Mouse (Mus musculus) spleen, adult 2 months (tissue): ENCODE measurements around the gene Marf1. TPM values are rescaled to one million over a fixed set of nuclear protein-coding genes. Genes with fewer than 3 reads are reported as not detected.
"Not testable (repeated sequence)": the region's sequence is repeated elsewhere in the genome, so short reads cannot be mapped to it uniquely, and the experiment has no call there.

ENCODE experiments used
- DNase-seq, 2 experiments: peaks; one replicate each; pipeline versions ENCODE4 v3.0.0 to v3.0.0-alpha.2; 2012 to 2021; ENCODE audit warnings: low spot score in 2 of 2, low read depth in 1 of 2
- H3K27ac ChIP-seq: fragments of 200-500 bp; 2 replicates; pipeline ENCODE4 v1.5.1; 2012; ENCODE audit warnings: low read length, inconsistent platforms; ENCODE audit not compliant: insufficient read depth
- H3K27me3 ChIP-seq: fragments of 200-500 bp; 2 replicates; pipeline ENCODE4 v1.6.1; 2012; ENCODE audit warnings: mild to moderate bottlenecking, moderate library complexity, low read length, inconsistent platforms; ENCODE audit not compliant: control insufficient read depth, insufficient read depth
- H3K36me3 ChIP-seq: fragments of 200-500 bp; 2 replicates; pipeline ENCODE4 v1.6.1; 2012; ENCODE audit warnings: mild to moderate bottlenecking, low read length, inconsistent platforms; ENCODE audit not compliant: control insufficient read depth, insufficient read depth
- H3K4me1 ChIP-seq: fragments of 200-500 bp; 2 replicates; pipeline ENCODE4 v1.6.1; 2011; ENCODE audit warnings: inconsistent platforms; ENCODE audit not compliant: control insufficient read depth, insufficient read depth, insufficient read length
- H3K4me3 ChIP-seq: fragments of 200-500 bp; 2 replicates; pipeline ENCODE4 v1.5.1; 2011; ENCODE audit warnings: mild to moderate bottlenecking, inconsistent platforms; ENCODE audit not compliant: insufficient read depth, insufficient read length; ENCODE audit errors: extremely low read depth
- CTCF ChIP-seq: fragments of 200-500 bp; IDR thresholded peaks from 2 replicates; pipeline ENCODE4 v1.5.1; 2011; ENCODE audit warnings: mild to moderate bottlenecking, inconsistent platforms; ENCODE audit not compliant: insufficient read depth, insufficient read length, insufficient replicate concordance; ENCODE audit errors: extremely low read depth
- POLR2A ChIP-seq: fragments of 200-500 bp; IDR thresholded peaks from 2 replicates; pipeline ENCODE4 v1.6.1; 2011; ENCODE audit warnings: low read depth, low read length, inconsistent platforms
- WGBS: fragments of 180-500 bp; shearing (Covaris S2); methylation state at CpG from one replicate; pipeline ENCODE4 v1.1.7; 2018; 5-methylcytosine and 5-hydroxymethylcytosine counted together
- polyA plus RNA-seq: library from polyadenylated mRNA; depleted of rRNA; stranded (reverse); fragments of >200 nt; gene quantifications from 2 replicates; pipeline ENCODE4 v1.2.3, GENCODE M21; 2012; rRNA removed

Gene Marf1
- polyA plus RNA-seq, 1 experiment, result 11.5 TPM

GRCm38 (mm10) chr16:14070471-14071169, 92.5 kb downstream of the Marf1 start:
- H3K36me3 ChIP-seq, result no peaks in the 10 kb centered on the region
- TF ChIP-seq CTCF (no peak), POLR2A (no peak)
- no peaks in the 10 kb centered on the region for H3K27me3 ChIP-seq
- no peak for DNase-seq
- 87% methylated on average over 5 of the region's 5 CpGs for WGBS
- H3K4me3 ChIP-seq, result no peak overlapping the region
- no peaks in the 10 kb centered on the region for H3K4me1 ChIP-seq
- H3K27ac ChIP-seq, result no peak overlapping the region

- not testable (repeated sequence) for DNase-seq, H3K27me3 ChIP-seq, H3K4me3 ChIP-seq, H3K36me3 ChIP-seq, H3K4me1 ChIP-seq, H3K27ac ChIP-seq
- 80% methylated on average over 2 of the region's 2 CpGs for WGBS
Measured at GRCm38 (mm10) chr16:14068701-14069100, 94.5 kb downstream of the Marf1 start.

- H3K4me1 ChIP-seq, DNase-seq, H3K27ac ChIP-seq, H3K36me3 ChIP-seq, H3K4me3 ChIP-seq, H3K27me3 ChIP-seq: not testable (repeated sequence)
- 98% methylated on average over 4 of the region's 4 CpGs for WGBS
Measured at GRCm38 (mm10) chr16:14066571-14066970, 96.6 kb downstream of the Marf1 start.

- no peaks in the 10 kb centered on the region for H3K36me3 ChIP-seq
- H3K4me1 ChIP-seq, result no peaks in the 10 kb centered on the region
- no peak for TF ChIP-seq POLR2A
- no peak for TF ChIP-seq CTCF
- 74% methylated on average over 5 of the region's 5 CpGs for WGBS
- no peak for DNase-seq
- H3K4me3 ChIP-seq, result no peak overlapping the region
- no peaks in the 10 kb centered on the region for H3K27me3 ChIP-seq
- no peak overlapping the region for H3K27ac ChIP-seq
Measured at GRCm38 (mm10) chr16:14059869-14060268, 103.3 kb downstream of the Marf1 start.

Other genes with a start within 250 kb of the Marf1 start
- not detected in 2 replicates for gene 2900011O08Rik, start 176.7 kb downstream of the Marf1 start, polyA plus RNA-seq
- 0.13 TPM in 1 of 2 replicates, not detected in the other for gene Ifitm7, start 176.5 kb downstream of the Marf1 start, polyA plus RNA-seq
- gene Nde1, start 76 bp downstream of the Marf1 start, polyA plus RNA-seq, result 35.4 and 42.8 TPM in 2 replicates
- gene Myh11, start 128.0 kb upstream of the Marf1 start, polyA plus RNA-seq, result 5.7 and 6.1 TPM in 2 replicates
- 17.1 and 20.3 TPM in 2 replicates for gene Fopnl, start 154.1 kb upstream of the Marf1 start, polyA plus RNA-seq
- gene Abcc1, start 198.2 kb upstream of the Marf1 start, polyA plus RNA-seq, result 30.6 and 35.6 TPM in 2 replicates